Mouse (Mus musculus) limb, embryonic 14.5 days (tissue): ENCODE results near the gene Tubb1. TPM values are rescaled to one million over a fixed set of nuclear protein-coding genes. Genes with fewer than 3 reads are reported as not detected.

Source experiments
- ATAC-seq: fragments of 200-750 bp; cut with Nextera tagmentation; 2 replicates; pipeline ENCODE4 v1.8.0; 2017; ENCODE audit warnings: low read depth, moderate number of reproducible peaks, moderate TSS enrichment; ENCODE audit not compliant: low FRiP score
- DNase-seq: peaks from one replicate; pipeline ENCODE4 v3.0.0-alpha.2; 2015; ENCODE audit warnings: low spot score
- H3K27ac ChIP-seq: fragments of 300-500 bp; sonication (generic); replicated peaks from 2 replicates; pipeline ENCODE4 v1.5.1; 2014; ENCODE audit warnings: low read depth, mild to moderate bottlenecking, low read length, moderate library complexity, mixed read lengths
- H3K27me3 ChIP-seq: fragments of 300-500 bp; sonication (generic); 2 replicates; pipeline ENCODE4 v1.6.1; 2014; ENCODE audit warnings: low read length, mixed read lengths; ENCODE audit not compliant: control insufficient read depth, insufficient read depth
- H3K36me3 ChIP-seq: fragments of 300-500 bp; sonication (generic); 2 replicates; pipeline ENCODE4 v1.6.1; 2014; ENCODE audit warnings: mild to moderate bottlenecking, low read length, moderate library complexity, mixed read lengths; ENCODE audit not compliant: control insufficient read depth, insufficient read depth
- H3K4me1 ChIP-seq: fragments of 300-500 bp; sonication (generic); 2 replicates; pipeline ENCODE4 v1.6.1; 2014; ENCODE audit warnings: antibody characterized with exemption, low read length, mixed read lengths; ENCODE audit not compliant: control insufficient read depth, insufficient read depth
- H3K4me2 ChIP-seq: fragments of 300-500 bp; sonication (generic); replicated peaks from 2 replicates; pipeline ENCODE4 v1.6.1; 2014; ENCODE audit warnings: low read depth, mild to moderate bottlenecking, low read length, moderate library complexity; ENCODE audit not compliant: severe bottlenecking
- H3K4me3 ChIP-seq: fragments of 300-500 bp; sonication (generic); replicated peaks from 2 replicates; pipeline ENCODE4 v1.5.1; 2014; ENCODE audit warnings: low read length
- H3K9ac ChIP-seq: fragments of 300-500 bp; sonication (generic); 2 replicates; pipeline ENCODE4 v1.6.1; 2014; ENCODE audit warnings: mild to moderate bottlenecking, low read depth, low read length, moderate library complexity; ENCODE audit not compliant: severe bottlenecking
- H3K9me3 ChIP-seq: fragments of 300-500 bp; sonication (generic); 2 replicates; pipeline ENCODE4 v1.6.1; 2016; ENCODE audit warnings: low read length; ENCODE audit not compliant: control insufficient read depth
- POLR2A ChIP-seq: fragments of 200-500 bp; IDR thresholded peaks from 2 replicates; pipeline ENCODE4 v1.8.0; 2012; ENCODE audit warnings: inconsistent platforms, mild to moderate bottlenecking, moderate library complexity, borderline replicate concordance; ENCODE audit not compliant: insufficient read depth, insufficient read length; ENCODE audit errors: extremely low read depth
- WGBS: fragments of 180-500 bp; shearing (Covaris S2); extraction: QIAGEN DNeasy Blood & Tissue Kit; methylation state at CpG from one replicate; pipeline ENCODE4 v1.1.7; 2014; 5-methylcytosine and 5-hydroxymethylcytosine counted together
- polyA plus RNA-seq, 2 experiments: library from polyadenylated mRNA; depleted of rRNA in 1 of 2; stranded (reverse) in 1 of 2; unstranded in 1 of 2; fragments of >200 nt; fragmentation: Nextera tagmentation in 1 of 2; extraction: Ambion mirVana in 1 of 2; gene quantifications; 2 replicates each; pipeline versions ENCODE4 v1.2.1 to v1.2.3; 2012 to 2014

Tubb1 gene
- polyA plus RNA-seq, 2 experiments, result 1.3 to 1.8 TPM

- Histone ChIP-seq H3K27me3 (no peaks in the 10 kb centered on the region), H3K4me3 (no peak overlapping the region), H3K27ac (no peak overlapping the region), H3K4me1 (no peaks in the 10 kb centered on the region), H3K4me2 (no peak overlapping the region), H3K36me3 (no peaks in the 10 kb centered on the region), H3K9me3 (no peaks in the 10 kb centered on the region), H3K9ac (no peak overlapping the region)
- ATAC-seq (no peak), DNase-seq (no peak)
- TF ChIP-seq POLR2A, result no peak
- WGBS, result 70% methylated on average over 5 of the region's 5 CpGs
Measured at GRCm38 (mm10) chr2:174478746-174479145, 28.3 kb downstream of the Tubb1 start.

- Histone ChIP-seq H3K4me1 (no peaks in the 10 kb centered on the region), H3K27ac (no peak overlapping the region), H3K36me3 (no peaks in the 10 kb centered on the region), H3K4me2 (no peak overlapping the region), H3K4me3 (no peak overlapping the region), H3K9me3 (no peaks in the 10 kb centered on the region), H3K27me3 (no peaks in the 10 kb centered on the region), H3K9ac (no peak overlapping the region)
- ATAC-seq (no peak), DNase-seq (no peak)
- no peak for TF ChIP-seq POLR2A
- WGBS, result 82% methylated on average over 5 of the region's 5 CpGs
Measured at GRCm38 (mm10) chr2:174487005-174487404, 36.5 kb downstream of the Tubb1 start.

- no peak for DNase-seq
- WGBS, result 77% methylated on average over 2 of the region's 2 CpGs
- no peaks in the 10 kb centered on the region for H3K4me1 ChIP-seq
Measured at GRCm38 (mm10) chr2:174492858-174493257, 42.4 kb downstream of the Tubb1 start.

GRCm38 (mm10) chr2:174500814-174501503, 50.5 kb downstream of the Tubb1 start:
- H3K27ac ChIP-seq, result no peak overlapping the region

More at GRCm38 (mm10) chr2:174492858-174493257, 42.4 kb downstream of the Tubb1 start:
- H3K4me2 ChIP-seq, result no peak overlapping the region
- H3K9ac ChIP-seq, result no peak overlapping the region
- no peak overlapping the region for H3K27ac ChIP-seq
- no peak for TF ChIP-seq POLR2A
- H3K4me3 ChIP-seq, result no peak overlapping the region
- no peaks in the 10 kb centered on the region for H3K27me3 ChIP-seq
- ATAC-seq, result no peak
- H3K9me3 ChIP-seq, result 0 out of 2 replicates have a peak, but pooled peaks cover 2% of the 10 kb centered on the region
- H3K36me3 ChIP-seq, result no peaks in the 10 kb centered on the region

GRCm38 (mm10) chr2:174501517-174501916, 51.0 kb downstream of the Tubb1 start:
- no peak for TF ChIP-seq POLR2A
- H3K27me3 ChIP-seq, result no peaks in the 10 kb centered on the region
- 64% methylated on average over 8 of the region's 8 CpGs for WGBS
- H3K27ac ChIP-seq, result no peak overlapping the region
- no peak overlapping the region for H3K4me2 ChIP-seq
- peaks cover 3% of the 10 kb centered on the region; the same call in 1 of the 2 replicates for H3K4me1 ChIP-seq
- DNase-seq, result no peak
- no peak overlapping the region for H3K9ac ChIP-seq
- H3K36me3 ChIP-seq, result no peaks in the 10 kb centered on the region
- ATAC-seq, result no peak
- H3K9me3 ChIP-seq, result no peaks in the 10 kb centered on the region
- no peak overlapping the region for H3K4me3 ChIP-seq

More at GRCm38 (mm10) chr2:174500814-174501503, 50.5 kb downstream of the Tubb1 start:
- Histone ChIP-seq H3K9me3 (no peaks in the 10 kb centered on the region), H3K27me3 (no peaks in the 10 kb centered on the region), H3K4me2 (no peak overlapping the region), H3K36me3 (no peaks in the 10 kb centered on the region), H3K4me1 (peaks cover 3% of the 10 kb centered on the region; the same call in 1 of the 2 replicates), H3K9ac (no peak overlapping the region), H3K4me3 (no peak overlapping the region)
- ATAC-seq, result no peak
- no peak for TF ChIP-seq POLR2A
- 51% methylated on average over 14 of the region's 14 CpGs for WGBS
- no peak for DNase-seq
